In genomic region chr17:55445250-55446184, GRCm38 (mm10) we compare ENCODE assay signal across 8 mouse cellular contexts. TPM values are rescaled to one million over a fixed set of nuclear protein-coding genes. Genes with fewer than 3 reads are reported as not detected.
DNase-seq lines count a peak whose midpoint lies in the region; ATAC-seq and TF ChIP-seq lines count a peak whose summit lies in the region.

TSS of gene St6gal2 (plus strand) at chr17:55445382.

- DNase-seq in lung, embryonic 14.5 days, result peak; percentile 59
- DNase-seq in lung, postnatal 25 days (ENCODE audit: low spot score), result no peak
- peak; percentile 24 to 41 for DNase-seq in cerebellum, postnatal 25 days
- peak; percentile 44 to 57 for DNase-seq in frontal cortex, postnatal 25 days (ENCODE audit: low spot score in 2 of 2)
- peak; percentile 68 to 79 for DNase-seq in left cerebral cortex, adult 18-20 months (ENCODE audit: low spot score in 2 of 2)
- peak; percentile 86 for DNase-seq in midbrain, embryonic 14.5 days
- DNase-seq in yolk sac, embryonic 10.5 days (ENCODE audit: low spot score), result peak; percentile 16
- no peak for DNase-seq in spleen, postnatal 14 days (ENCODE audit: low spot score in 2 of 2)

- peak within 1 kb of the TSS; percentile 54 for H3K9ac ChIP-seq in lung, embryonic 14.5 days
- peak within 1 kb of the TSS; percentile 98 for H3K9ac ChIP-seq in midbrain, embryonic 14.5 days (replicated peaks; ENCODE audit: low read length)

- H3K27ac ChIP-seq in lung, embryonic 14.5 days (ENCODE audit: low read depth), result no peak within 1 kb of the TSS
- H3K27ac ChIP-seq in midbrain, embryonic 14.5 days (replicated peaks; ENCODE audit: low read depth, low read length), result peak within 1 kb of the TSS; percentile 98

- no peaks in the 10 kb centered on the region for H3K9me3 ChIP-seq in lung, embryonic 14.5 days (ENCODE audit: low read depth, low read length)
- H3K9me3 ChIP-seq in midbrain, embryonic 14.5 days (ENCODE audit: control insufficient read depth, low read length), result no peaks in the 10 kb centered on the region

- peak within 1 kb of the TSS; percentile 51 for H3K4me3 ChIP-seq in lung, embryonic 14.5 days (ENCODE audit: low read depth, low read length)
- H3K4me3 ChIP-seq in midbrain, embryonic 14.5 days (replicated peaks; ENCODE audit: low read depth, low read length), result peak within 1 kb of the TSS; percentile 74

- under 1% methylated on average over 84 of the region's 84 CpGs for WGBS in lung, embryonic 14.5 days
- under 1% methylated on average over 84 of the region's 84 CpGs for WGBS in midbrain, embryonic 14.5 days

- peaks cover 29% of the 10 kb centered on the region for H3K27me3 ChIP-seq in lung, embryonic 14.5 days (ENCODE audit: insufficient read depth, low read length)
- H3K27me3 ChIP-seq in midbrain, embryonic 14.5 days (ENCODE audit: control insufficient read depth, insufficient read depth, low read length), result no peaks in the 10 kb centered on the region

- H3K4me2 ChIP-seq in lung, embryonic 14.5 days, result peak within 1 kb of the TSS; percentile 98
- H3K4me2 ChIP-seq in midbrain, embryonic 14.5 days (ENCODE audit: low read length), result peak within 1 kb of the TSS; percentile 69

- no peak for TF ChIP-seq CTCF in lung, embryonic 14.5 days (IDR thresholded peaks at IDR 0.05; ENCODE audit: low read depth)

- H3K4me1 ChIP-seq in lung, embryonic 14.5 days (ENCODE audit: insufficient read depth), result no peaks in the 10 kb centered on the region
- H3K4me1 ChIP-seq in midbrain, embryonic 14.5 days (ENCODE audit: control insufficient read depth, insufficient read depth, low read length), result peaks cover 24% of the 10 kb centered on the region; the same call in 1 of the 2 replicates

- no peaks in the 10 kb centered on the region for H3K36me3 ChIP-seq in lung, embryonic 14.5 days (ENCODE audit: insufficient read depth)
- H3K36me3 ChIP-seq in midbrain, embryonic 14.5 days (ENCODE audit: control insufficient read depth, insufficient read depth, low read length), result no peaks in the 10 kb centered on the region

- ATAC-seq in lung, embryonic 14.5 days (ENCODE audit: insufficient read depth), result peak; percentile 89
- peak; percentile 90 for ATAC-seq in midbrain, embryonic 14.5 days (ENCODE audit: low FRiP score, low TSS enrichment)

RNA-seq across cellular contexts. Expression of gene St6gal2, which starts in this region (rescaled TPM):
- polyA plus RNA-seq in lung, embryonic 14.5 days (2014; fragmentation: Nextera tagmentation; extraction: Ambion mirVana), result 1.7 and 2.2 TPM in 2 replicates
- 10 to 100 TPM; 31.7 to 35.7 TPM for total RNA-seq in left cerebral cortex, adult 18-20 months (2021)
- 49.1 and 50.7 TPM in 2 replicates for polyA plus RNA-seq in midbrain, embryonic 14.5 days (2014; fragmentation: Nextera tagmentation; extraction: Ambion mirVana)

Comparison
In these comparisons a context has a peak if more than half of its experiments do, and no peak if none do; other contexts are left out.
1. RNA of gene St6gal2 (polyA plus RNA-seq): 49.1 to 50.7 TPM in midbrain, embryonic 14.5 days; 1.7 to 2.2 TPM in lung, embryonic 14.5 days; every median in the first group is over 10 times any median in the second.
2. DNase-seq: peak in lung, embryonic 14.5 days (single experiment), cerebellum, postnatal 25 days (2 of 2), frontal cortex, postnatal 25 days (2 of 2), left cerebral cortex, adult 18-20 months (2 of 2), midbrain, embryonic 14.5 days (single experiment) and yolk sac, embryonic 10.5 days (single experiment); none in lung, postnatal 25 days (single experiment) and spleen, postnatal 14 days (0 of 2).